Mouse (Mus musculus) gastrocnemius, postnatal 10 days (tissue): ENCODE data around the gene Fzd10. TPM values are rescaled to one million over a fixed set of nuclear protein-coding genes. Genes with fewer than 3 reads are reported as not detected.

ENCODE experiments used
- DNase-seq: peaks from one replicate; pipeline ENCODE4 v3.0.0; 2021; ENCODE audit warnings: mixed read lengths
- long read RNA-seq, 2 experiments: library from polyadenylated mRNA; stranded (forward); transcript quantifications; one replicate each; pipeline ENCODE4 v2.0.0; 2021
- total RNA-seq, 2 experiments: library from RNA; stranded (reverse); gene quantifications; 2 replicates each; pipeline ENCODE4 v1.2.3; 2021

Gene Fzd10
- 10 to 100 TPM; 10.4 to 12.9 TPM for total RNA-seq
- long read RNA-seq, experiment 1, transcript Fzd10-201 (1 exons, 3,250 nt), result major isoform, 14 of 14 reads
- long read RNA-seq, experiment 1, partial matches to known transcripts, result 0 of 14 reads
- long read RNA-seq, experiment 1, other reads (novel, unspliced or antisense), result 0 of 14 reads
- long read RNA-seq, experiment 2, transcript Fzd10-201 (1 exons, 3,250 nt), result major isoform, 5 of 5 reads
- long read RNA-seq, experiment 2, partial matches to known transcripts, result 0 of 5 reads
- long read RNA-seq, experiment 2, other reads (novel, unspliced or antisense), result 0 of 5 reads

DNA sequence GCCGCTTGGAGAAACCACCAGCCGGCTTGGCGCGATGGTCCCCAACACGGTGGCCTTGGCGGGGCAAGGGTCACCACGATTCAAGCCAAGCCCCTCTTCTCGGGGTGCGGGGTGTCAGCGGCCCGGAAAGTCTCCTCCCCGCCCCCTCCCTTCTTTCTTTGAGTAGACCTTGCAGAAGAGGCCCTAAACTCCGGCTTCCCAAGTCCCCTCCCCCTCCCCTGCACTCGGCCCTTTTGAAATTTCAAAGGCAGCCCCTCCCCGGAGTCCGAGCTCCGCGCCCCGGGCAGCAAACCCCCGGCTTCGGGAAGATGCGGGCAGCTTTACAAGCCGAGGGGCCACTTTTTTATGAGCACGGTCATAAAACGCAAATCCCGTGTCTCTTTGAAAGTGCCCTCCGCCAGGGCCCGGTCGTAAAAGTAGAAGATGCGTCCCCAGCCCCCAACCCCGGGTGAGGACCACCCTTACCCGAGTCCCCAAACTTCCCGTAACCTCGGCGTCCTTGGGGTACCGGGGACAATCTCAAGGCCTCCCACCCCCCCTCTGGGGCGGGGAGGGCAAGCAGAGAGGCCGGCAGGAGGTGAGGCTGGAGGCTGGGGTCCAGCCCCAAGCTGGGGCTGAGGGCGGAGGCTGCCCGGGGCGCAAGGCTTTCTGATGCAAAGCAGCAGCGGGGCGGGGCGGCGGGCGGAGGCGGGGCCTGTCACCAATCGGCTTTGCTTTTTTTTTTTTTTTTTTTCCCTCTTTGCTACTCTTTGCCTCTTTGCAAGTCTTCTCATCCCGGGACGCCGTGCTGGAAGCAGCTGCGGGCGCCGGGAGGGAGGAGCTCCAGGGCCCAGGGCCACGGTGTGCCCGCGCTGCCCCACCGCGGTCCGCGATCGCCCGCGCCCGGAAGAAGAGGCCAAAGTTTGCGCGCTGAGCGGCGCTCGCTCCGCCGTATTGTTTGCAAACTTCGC, at the start of gene Fzd10:
Gene Fzd10 (plus strand): TSS at position 773 of the 950 bp plus-strand sequence.
- peak; percentile 44 for DNase-seq

DNA sequence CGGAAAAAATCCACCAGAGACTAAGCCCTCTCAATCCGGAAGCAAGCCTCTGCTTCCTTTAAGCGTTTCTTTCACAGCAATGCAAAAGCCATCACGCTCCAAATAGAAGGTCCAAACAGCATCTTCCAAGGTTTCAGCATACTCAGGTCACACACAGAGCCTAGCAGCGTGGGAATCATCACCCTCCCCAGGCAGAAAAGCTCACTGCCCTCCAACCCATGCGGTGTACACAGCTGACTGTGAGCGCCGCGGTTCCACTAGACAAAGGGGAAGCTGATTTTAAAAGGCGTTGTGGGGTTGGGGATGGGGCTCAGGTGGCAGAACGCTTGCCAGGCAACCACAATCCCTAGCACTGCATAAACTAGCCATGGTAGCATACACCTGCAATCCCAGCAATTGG, 49.2 kb upstream of the Fzd10 start:
- DNase-seq, result no peak

DNA sequence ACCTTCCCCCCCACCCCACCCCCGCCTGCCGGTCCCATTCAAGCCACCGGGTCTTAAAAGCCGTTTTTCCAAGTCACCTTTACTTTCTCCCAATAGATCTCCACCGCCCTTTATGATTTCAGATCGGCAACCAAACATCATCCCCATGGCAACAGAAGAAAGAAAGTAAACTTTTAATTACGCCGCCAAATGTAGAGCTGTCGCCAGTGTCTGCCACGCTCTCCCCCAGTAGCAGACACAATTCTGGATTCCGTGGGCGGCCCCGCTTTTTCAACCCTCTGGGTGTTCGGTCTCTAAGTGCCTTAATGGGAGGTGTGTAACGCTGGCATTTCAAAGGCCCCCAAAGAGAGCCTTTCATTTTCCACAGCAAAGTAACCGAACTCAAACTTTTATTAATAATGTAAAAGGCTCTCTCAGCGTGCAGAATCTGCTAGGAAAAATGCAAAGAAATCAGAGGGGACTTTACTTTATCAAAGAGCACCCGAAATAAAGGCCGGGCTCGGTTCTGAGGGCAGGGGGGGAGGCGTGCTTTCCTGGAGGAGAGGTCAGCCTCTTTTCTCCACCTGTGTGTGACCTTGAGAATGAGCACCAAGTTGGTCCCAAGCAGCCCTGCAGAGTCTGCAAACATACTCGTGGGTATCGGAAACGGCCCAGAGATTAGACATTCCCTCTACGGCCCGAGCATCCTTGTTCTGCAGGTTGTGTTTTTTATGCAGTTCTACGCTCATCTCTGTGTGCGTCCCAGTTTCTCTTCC, 48.3 kb upstream of the Fzd10 start:
- no peak for DNase-seq

DNA sequence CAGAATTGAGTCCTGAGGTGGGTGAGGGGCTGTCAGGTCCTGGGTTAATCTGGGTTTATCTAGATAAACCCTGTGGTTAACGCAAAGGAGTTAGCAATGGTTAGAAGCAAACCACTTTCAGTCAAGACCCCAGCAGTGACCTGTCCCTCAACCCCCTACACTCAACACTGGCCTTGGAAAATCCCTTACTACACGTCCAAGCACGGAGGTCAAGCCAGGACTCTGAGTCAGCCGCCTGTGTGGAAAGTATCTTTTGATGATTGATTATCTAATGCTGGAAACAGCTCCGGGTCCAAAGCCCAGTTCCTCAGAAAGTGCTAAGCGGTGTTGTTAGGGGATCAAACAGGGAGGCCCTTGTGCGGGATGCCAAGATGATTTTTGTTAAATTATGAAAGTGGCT, 42.5 kb upstream of the Fzd10 start:
- DNase-seq, result no peak

DNA sequence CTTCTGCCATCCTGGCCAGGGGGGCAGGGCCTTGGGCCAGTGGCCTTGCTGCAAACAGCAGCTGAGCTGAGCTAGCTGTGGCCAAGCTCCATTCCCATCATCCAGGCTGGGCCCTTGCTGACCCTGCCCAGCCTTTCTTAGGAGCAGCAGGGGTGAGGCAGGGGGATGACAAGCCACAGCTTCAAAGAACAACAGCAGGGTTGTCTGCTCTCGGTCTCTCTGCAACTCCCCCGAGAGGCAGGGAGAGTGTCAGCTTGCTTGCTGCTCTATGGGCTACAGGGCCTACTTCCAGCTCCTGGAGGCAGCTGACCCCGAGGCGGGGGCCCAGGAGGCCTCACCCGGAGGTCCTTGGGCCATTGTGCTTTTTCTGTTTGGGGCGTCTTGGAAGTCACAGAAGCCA, 33.3 kb upstream of the Fzd10 start:
- DNase-seq, result no peak

DNA sequence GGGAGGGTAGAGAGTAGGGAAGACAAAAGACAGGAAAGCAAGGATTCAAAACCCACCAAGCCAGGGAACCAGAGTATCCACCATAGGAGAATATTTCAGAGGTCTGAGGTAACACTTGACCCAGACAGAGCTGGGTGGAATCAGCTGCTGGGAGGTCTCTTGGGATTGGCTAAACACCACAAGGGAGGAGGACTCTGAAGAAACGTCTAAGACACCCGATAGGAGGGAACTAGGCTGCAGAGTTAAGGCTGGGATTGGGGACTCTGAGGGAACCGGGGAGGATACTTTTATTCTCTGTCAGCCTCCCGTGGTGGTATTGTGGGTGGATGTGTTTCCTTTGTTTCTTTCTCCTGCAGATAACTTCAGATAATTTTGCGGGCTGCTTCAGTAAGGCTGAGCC, 31.7 kb upstream of the Fzd10 start:
- DNase-seq, result no peak

DNA sequence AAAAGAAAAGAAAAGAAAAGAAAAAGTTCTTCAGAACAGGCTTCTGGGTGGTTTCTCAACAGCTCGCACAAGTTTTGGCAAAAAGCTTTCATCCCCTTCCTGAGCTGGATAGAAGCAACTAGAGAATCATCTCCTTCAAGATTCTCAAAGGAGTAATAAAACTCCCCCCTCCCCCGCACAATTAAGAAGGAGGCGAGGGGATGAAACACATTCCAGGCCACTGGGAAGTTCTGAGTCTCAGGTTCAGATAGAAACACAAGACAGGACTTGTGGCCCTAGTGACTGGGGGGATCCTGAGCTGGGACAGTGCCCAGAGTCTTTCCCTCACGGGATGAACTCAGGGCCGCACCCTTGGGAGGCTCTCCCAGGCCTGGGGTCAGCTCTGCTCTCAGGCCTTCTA, 30.6 kb upstream of the Fzd10 start:
- DNase-seq, result no peak

GRCm38 (mm10) chr5:128570848-128571247, 29.8 kb upstream of the Fzd10 start:
- DNase-seq, result no peak

DNA sequence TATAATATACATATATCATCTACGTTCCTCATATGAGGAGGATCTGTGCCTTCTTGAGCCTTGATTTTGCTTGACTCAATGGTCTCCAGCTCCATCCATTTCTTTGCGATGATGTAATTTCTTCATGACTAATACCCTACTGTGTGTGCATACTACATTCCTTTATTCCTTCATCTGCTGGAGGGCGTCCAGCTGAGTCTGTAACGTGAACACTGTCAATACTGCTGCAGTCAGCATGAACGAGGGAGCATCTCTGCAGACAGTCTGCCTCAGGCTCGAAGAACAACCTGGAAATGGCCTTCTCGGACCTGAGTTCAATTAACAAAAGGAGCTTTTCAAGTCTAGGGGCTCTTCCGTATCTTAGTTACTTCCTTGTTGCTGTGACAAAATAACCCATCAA, 28.9 kb upstream of the Fzd10 start:
- DNase-seq, result no peak

- DNase-seq, result no peak
Observed at GRCm38 (mm10) chr5:128575997-128576579, 24.6 kb upstream of the Fzd10 start.

DNA sequence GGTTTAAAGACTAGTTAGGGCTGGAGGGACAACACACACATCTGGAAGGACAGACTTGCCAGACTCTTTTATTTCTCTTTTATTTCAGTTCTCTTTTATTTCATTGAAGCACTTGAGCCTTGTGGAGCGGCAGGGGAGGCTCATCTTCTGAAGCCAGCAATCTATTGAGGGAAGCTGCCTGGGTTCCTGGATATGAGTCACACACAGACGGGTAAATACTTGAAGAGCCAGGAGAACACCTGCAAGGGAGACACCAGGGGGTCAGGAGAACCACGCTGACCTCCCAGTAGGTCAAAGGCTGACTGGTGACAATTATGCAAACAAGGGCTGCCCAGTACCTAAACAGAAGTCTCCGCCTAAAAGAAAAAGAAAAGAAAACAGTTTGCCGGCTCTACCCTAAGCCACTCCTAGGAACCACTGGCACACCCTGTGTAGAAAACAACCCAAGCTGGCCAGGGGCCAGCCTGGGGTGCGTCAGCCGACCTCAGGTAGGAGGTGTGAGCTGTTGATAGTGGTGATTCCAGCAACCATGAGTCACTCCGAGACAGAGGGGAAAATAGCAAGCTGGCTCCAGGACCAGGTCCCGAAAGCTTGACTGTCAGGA, 21.5 kb upstream of the Fzd10 start:
- no peak for DNase-seq

GRCm38 (mm10) chr5:128580931-128581330, 19.7 kb upstream of the Fzd10 start:
- no peak for DNase-seq

DNA sequence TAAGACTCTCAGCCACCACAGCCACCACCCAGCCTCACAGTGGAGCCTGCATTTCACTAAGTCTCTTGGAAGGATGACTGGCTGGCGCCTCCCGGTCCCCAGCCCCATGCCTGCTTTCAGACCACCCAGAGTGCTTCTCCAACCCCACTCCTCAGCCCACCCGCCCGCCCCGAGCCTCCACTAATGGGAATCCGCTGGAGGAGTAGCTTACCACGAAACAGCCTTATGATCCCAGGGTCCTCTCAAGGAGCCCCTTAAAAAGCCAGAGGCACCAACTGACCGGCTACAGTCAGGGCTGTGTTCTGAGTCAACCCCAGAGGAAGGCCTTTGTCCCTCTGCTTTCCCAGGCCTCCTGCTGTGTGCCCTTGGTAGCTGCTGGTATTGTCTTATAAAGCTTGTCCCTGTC, 19.1 kb upstream of the Fzd10 start:
- no peak for DNase-seq

GRCm38 (mm10) chr5:128589231-128589630, 11.4 kb upstream of the Fzd10 start:
- no peak for DNase-seq

DNA sequence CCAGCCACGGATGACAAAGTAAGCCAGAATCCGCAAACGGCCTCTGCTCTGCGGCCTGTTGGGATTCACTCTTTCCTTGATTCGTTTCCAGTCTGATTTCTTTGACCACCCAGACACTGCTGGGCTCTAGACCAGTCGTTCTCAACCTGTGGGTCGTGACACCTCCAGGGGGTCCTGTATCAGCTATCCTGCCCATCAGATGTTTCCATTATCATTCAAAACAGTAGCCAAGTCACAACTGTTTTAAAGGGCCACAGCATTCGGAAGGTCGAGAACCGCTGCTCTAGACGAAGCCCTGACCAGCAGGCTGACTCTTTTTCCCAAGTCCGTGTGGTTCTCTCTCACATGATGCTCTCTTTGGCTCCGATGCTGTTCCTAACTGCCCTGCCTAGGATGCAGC, 7.2 kb upstream of the Fzd10 start:
- DNase-seq, result no peak

- DNase-seq, result no peak
Observed at GRCm38 (mm10) chr5:128596813-128597212, 3.8 kb upstream of the Fzd10 start.

DNA sequence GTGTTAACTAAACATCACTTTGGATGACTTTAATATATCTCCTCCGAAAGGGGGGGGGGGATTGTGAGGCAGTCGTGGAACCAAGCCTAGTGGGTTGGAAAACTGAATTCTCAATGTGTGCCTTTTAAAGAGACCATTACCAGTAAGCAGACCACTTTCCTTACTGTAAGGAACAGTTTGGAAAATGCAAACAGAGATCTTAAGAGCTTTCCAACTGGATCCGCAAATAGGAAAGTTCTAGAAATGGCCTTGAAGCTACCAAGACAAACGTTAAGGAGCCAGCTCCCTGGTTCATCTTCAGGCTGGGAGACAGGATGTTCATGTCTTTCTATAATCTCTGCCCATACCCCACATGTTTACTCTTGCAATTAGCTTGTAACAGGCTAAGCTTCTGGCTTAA, 3.3 kb upstream of the Fzd10 start:
- DNase-seq, result no peak

GRCm38 (mm10) chr5:128598191-128598720, 2.4 kb upstream of the Fzd10 start:
- no peak for DNase-seq

GRCm38 (mm10) chr5:128598760-128599364, 1.8 kb upstream of the Fzd10 start:
- no peak for DNase-seq

- DNase-seq, result peak; percentile 14
Observed at GRCm38 (mm10) chr5:128599365-128600071, 1.1 kb upstream of the Fzd10 start.
